Mouse (Mus musculus) gastrocnemius, postnatal 36 days (tissue): ENCODE data around the gene Dtd1. TPM values are rescaled to one million over a fixed set of nuclear protein-coding genes. Genes with fewer than 3 reads are reported as not detected.

ENCODE experiments used
- DNase-seq, 2 experiments: peaks; one replicate each; pipeline ENCODE4 v3.0.0; 2022
- intact Hi-C: fragments of 180-260 bp; cut with DNase I; formaldehyde crosslinking; loops from one replicate; pipeline ENCODE4 v1.15.1; 2025
- total RNA-seq, 2 experiments: library from RNA; stranded (reverse); gene quantifications; 2 replicates each; pipeline ENCODE4 v1.2.3; 2021

The Dtd1 gene
- total RNA-seq, 2 experiments from 2014 or later, result 12.6 to 13.8 TPM

- intact Hi-C loops, result loop anchor here (5.0 kb wide), 1 partner anchor 229 kb away; no protein-coding TSS in a partner anchor
- DNase-seq, result no peak
Observed at GRCm38 (mm10) chr2:144637671-144638395, 38.1 kb downstream of the Dtd1 start.

- no peak for DNase-seq
- intact Hi-C loops, result loop anchor here (5.0 kb wide), 1 partner anchor 229 kb away; no protein-coding TSS in a partner anchor
Observed at GRCm38 (mm10) chr2:144638719-144639118, 39.0 kb downstream of the Dtd1 start.

DNA sequence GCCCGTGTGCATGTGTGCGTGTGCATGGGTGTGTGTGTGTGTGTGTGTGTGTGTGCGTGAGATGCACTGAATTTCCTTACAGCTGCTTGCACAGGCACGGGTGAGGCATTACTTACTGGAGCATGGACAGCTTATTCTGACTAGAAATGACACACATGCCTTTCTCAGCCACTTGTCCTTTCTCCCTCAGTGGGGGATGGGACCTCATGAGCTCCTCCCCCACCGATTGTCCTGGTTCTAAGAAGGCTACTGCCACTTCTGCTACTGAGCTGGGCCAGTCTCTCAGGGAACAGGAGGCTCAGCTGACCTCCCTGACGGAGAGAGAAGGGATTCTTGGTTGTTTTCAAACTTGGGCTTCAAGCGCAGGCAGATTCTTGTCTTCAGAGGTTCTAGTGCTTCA is 40.4 kb downstream of the Dtd1 start:
- intact Hi-C loops, result no loop called here
- DNase-seq, result no peak

DNA sequence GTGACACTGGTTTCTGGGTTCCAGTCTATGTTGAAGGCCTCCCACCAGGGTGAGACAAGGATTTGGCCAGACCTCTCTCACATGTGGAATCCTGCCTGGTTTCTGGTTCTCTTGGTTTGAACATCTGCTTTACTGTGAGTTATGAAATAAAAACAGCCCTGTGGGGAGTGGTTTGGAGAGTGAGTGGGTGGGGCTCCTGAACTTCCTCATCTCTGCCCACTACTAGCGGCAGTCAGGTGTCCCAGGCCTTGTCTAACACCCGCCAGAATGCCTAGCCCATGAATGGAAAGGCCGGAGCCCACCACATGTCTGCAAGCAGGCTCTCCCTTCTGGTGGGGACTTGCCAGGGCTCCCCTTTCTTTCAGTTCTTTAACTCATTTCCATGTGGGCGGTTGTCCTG is 42.3 kb downstream of the Dtd1 start:
- DNase-seq, result peak in 1 of 2 experiments; percentile 17
- intact Hi-C loops, result no loop called here

DNA sequence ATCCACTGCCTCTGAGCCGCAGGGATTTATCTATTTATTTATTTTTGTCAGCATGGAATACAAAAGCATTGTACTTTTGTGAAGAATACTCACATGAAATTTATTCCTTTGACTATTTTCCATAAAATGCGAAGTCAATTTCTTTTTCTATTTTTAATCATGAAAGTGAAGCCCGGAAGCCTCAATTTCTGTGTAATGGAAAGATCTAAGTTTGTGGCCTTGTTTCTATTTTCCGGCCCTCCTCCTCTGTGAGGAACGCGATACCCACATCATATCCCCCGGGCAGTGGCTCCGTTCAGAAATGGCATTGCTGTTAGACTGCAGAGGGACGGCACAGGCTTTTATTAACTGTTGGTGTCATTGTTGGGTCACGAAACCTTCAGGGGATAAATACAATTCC is 46.7 kb downstream of the Dtd1 start:
- intact Hi-C loops, result no loop called here
- DNase-seq, result no peak

DNA sequence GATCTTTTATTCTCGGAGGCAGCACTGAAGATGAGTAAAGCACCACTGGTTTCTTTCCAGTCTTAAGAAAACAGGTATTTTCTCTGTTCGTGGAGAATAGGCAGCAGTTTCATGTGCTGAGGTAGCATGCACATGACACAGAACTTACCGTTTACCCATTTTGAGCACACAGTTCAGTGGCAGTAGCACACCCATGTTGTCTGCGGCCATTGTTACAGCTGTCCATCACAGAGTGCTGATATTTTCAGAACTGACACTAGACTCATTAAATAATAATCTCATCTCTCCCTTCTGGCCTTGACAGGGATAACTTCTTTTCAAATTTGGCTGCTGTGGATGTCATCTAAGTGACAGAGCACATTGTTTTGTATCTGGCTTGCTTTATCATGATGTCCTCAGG is 47.5 kb downstream of the Dtd1 start:
- DNase-seq, result no peak
- intact Hi-C loops, result no loop called here

- intact Hi-C loops, result no loop called here
- no peak for DNase-seq
Observed at GRCm38 (mm10) chr2:144649960-144650359, 50.3 kb downstream of the Dtd1 start.

DNA sequence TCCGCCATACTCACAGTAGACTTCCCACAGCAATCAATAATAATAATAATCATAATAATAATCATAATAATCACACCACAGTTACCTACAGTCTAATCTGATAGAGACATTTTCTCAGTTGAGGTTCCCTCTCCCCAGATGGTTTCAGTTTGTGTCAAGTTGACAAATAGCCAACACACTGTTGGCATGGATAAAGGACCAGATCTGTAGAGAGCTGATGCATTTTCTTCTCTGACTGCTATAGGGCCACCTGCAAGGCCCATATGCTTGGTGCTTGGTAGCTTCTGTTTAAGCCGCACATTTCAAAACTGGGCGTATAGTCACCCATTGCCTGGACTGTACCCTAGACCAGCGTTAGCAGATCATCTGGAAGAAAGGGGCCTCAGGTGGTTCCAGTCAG is 53.1 kb downstream of the Dtd1 start:
- intact Hi-C loops, result no loop called here
- no peak for DNase-seq

DNA sequence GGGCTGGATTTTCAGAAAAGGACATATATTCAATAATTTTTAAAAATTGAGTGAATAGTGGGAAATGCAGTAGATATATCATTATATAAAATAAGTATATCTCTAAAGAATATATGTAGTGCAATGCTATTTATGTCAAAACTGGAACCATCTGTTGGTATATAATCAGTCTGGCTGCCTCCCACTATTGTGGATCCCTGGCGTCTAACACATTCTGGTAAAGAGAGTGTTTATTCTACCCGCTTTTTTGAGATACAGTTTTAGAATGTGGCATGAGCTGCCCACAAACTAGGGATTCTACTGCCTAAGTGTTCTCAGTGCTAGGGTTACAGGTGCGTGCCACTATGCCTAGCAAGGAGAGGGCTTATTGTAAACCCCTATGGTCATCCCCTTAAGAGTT is 55.6 kb downstream of the Dtd1 start:
- intact Hi-C loops, result no loop called here
- DNase-seq, result no peak

- intact Hi-C loops, result no loop called here
- DNase-seq, result no peak
Observed at GRCm38 (mm10) chr2:144668507-144668906, 68.8 kb downstream of the Dtd1 start.

- intact Hi-C loops, result no loop called here
- no peak for DNase-seq
Observed at GRCm38 (mm10) chr2:144670289-144670930, 70.7 kb downstream of the Dtd1 start.

DNA sequence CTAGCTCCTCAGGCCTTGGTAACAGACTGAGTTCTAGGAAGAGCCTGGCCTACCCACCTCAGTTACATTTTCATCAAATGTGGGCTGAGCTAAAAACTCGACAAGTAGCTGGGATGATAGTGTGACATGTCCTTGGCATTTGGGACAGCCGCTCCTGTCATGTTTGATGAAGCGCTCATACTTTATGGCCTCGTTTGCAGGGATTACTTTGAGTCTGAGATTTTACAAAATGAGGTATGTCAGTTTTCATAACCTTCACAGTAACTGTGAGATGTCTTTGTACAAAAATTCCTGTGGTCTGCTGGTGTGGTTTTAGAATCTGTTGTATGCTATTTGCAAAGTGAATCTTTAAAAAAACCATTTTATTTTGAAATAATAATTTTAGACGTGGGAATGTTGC is 72.7 kb downstream of the Dtd1 start:
- no peak for DNase-seq
- intact Hi-C loops, result no loop called here

- DNase-seq, result no peak
- intact Hi-C loops, result no loop called here
Observed at GRCm38 (mm10) chr2:144676546-144677228, 77.0 kb downstream of the Dtd1 start.

- intact Hi-C loops, result no loop called here
- DNase-seq, result no peak
Observed at GRCm38 (mm10) chr2:144677229-144677571, 77.5 kb downstream of the Dtd1 start.

DNA sequence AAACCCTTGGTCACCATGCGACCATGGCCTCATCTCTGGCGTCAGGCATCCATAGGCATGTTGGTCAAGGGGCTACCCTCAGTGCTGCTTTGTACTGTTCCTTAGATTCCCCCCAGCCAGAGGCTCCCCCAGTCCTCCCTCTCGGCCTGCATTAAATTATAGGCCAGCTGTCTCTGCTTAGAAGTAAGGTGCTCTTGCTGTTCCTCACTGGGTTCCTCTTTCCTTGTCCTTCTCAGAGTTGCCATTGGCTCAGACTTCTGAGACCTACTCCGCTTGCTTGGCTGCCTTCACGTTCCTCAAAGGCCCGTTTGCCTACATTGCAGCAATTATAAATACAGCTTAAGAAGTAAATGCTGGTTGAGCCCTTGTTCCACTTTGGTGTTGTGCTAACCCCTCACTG is 79.1 kb downstream of the Dtd1 start:
- DNase-seq, result no peak
- intact Hi-C loops, result no loop called here

- intact Hi-C loops, result no loop called here
- no peak for DNase-seq
Observed at GRCm38 (mm10) chr2:144679394-144679793, 79.7 kb downstream of the Dtd1 start.

- intact Hi-C loops, result no loop called here
Observed at GRCm38 (mm10) chr2:144692219-144692732, 92.6 kb downstream of the Dtd1 start.

DNA sequence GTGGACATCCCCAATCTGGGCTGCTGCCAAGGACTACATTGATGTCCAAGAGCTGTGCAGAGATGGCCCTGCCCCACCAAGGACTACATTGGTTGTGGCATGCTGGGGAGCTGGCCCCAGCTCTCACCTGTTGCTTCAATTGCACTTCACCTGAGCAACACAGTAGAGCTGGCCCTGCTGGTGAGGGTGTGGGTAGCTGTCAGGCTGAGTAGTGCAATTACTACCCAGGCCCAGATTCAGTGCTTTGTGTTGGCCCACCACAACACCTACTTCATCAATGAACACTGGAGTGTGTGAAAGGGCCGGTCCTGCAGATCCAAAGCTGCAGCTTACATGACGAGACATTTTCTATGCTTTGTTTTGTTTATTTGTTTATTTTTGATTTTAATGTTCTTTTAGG is 93.1 kb downstream of the Dtd1 start:
- no peak for DNase-seq
- intact Hi-C loops, result no loop called here

More at GRCm38 (mm10) chr2:144692219-144692732, 92.6 kb downstream of the Dtd1 start:
- DNase-seq, result no peak

DNA sequence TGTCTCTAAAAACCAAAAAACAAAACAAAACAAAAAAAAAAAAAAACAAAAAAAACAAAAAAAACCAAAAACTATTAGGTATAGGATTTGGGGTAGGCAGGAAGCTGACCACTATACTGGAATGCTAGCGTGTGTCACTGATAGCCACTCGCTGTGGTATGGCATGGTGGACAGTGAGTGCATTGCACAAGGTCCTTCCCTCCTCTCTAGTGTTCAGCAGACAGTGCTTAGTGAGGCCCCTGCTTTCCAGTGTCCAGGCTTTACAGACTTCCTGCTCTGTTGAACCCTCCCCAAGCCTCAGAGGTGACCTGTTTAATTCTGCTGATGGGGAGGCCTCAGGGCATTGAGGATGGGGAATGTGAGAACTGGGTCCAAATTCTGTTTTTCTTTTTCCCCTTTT is 95.2 kb downstream of the Dtd1 start:
- no peak for DNase-seq
- intact Hi-C loops, result no loop called here

DNA sequence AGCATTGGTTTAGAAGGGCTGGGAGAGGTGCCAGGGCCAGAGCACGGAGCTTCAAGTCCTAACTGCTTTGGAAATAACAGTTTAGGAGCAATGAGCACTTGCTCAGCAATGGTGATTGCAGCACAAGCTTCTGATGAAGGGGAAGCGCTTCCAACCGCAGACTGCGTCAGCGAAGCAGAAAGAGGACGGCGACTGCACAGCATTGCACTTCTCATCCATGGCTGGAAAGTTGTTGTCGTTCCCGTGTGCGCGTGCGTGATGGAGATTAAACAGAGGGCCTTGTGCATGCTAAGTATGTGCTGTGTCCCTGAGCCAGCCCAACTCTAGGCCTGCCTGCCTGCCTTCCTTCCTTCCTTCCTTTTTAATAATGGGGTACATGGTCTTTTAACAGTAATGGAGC is 98.3 kb downstream of the Dtd1 start:
- no peak for DNase-seq
- intact Hi-C loops, result no loop called here

- intact Hi-C loops, result no loop called here
- no peak for DNase-seq
Observed at GRCm38 (mm10) chr2:144700608-144701007, 100.9 kb downstream of the Dtd1 start.
